Mouse (Mus musculus) limb, embryonic 14.5 days (tissue): Measurements from ENCODE around the gene Med7. TPM values are rescaled to one million over a fixed set of nuclear protein-coding genes. Genes with fewer than 3 reads are reported as not detected.

Experiments used
- ATAC-seq: fragments of 200-750 bp; cut with Nextera tagmentation; 2 replicates; pipeline ENCODE4 v1.8.0; 2017; ENCODE audit warnings: low read depth, moderate number of reproducible peaks, moderate TSS enrichment; ENCODE audit not compliant: low FRiP score
- DNase-seq: peaks from one replicate; pipeline ENCODE4 v3.0.0-alpha.2; 2015; ENCODE audit warnings: low spot score
- H3K27ac ChIP-seq: fragments of 300-500 bp; sonication (generic); replicated peaks from 2 replicates; pipeline ENCODE4 v1.5.1; 2014; ENCODE audit warnings: low read depth, mild to moderate bottlenecking, low read length, moderate library complexity, mixed read lengths
- H3K27me3 ChIP-seq: fragments of 300-500 bp; sonication (generic); 2 replicates; pipeline ENCODE4 v1.6.1; 2014; ENCODE audit warnings: low read length, mixed read lengths; ENCODE audit not compliant: control insufficient read depth, insufficient read depth
- H3K36me3 ChIP-seq: fragments of 300-500 bp; sonication (generic); 2 replicates; pipeline ENCODE4 v1.6.1; 2014; ENCODE audit warnings: mild to moderate bottlenecking, low read length, moderate library complexity, mixed read lengths; ENCODE audit not compliant: control insufficient read depth, insufficient read depth
- H3K4me1 ChIP-seq: fragments of 300-500 bp; sonication (generic); 2 replicates; pipeline ENCODE4 v1.6.1; 2014; ENCODE audit warnings: antibody characterized with exemption, low read length, mixed read lengths; ENCODE audit not compliant: control insufficient read depth, insufficient read depth
- H3K4me2 ChIP-seq: fragments of 300-500 bp; sonication (generic); replicated peaks from 2 replicates; pipeline ENCODE4 v1.6.1; 2014; ENCODE audit warnings: low read depth, mild to moderate bottlenecking, low read length, moderate library complexity; ENCODE audit not compliant: severe bottlenecking
- H3K4me3 ChIP-seq: fragments of 300-500 bp; sonication (generic); replicated peaks from 2 replicates; pipeline ENCODE4 v1.5.1; 2014; ENCODE audit warnings: low read length
- H3K9ac ChIP-seq: fragments of 300-500 bp; sonication (generic); 2 replicates; pipeline ENCODE4 v1.6.1; 2014; ENCODE audit warnings: mild to moderate bottlenecking, low read depth, low read length, moderate library complexity; ENCODE audit not compliant: severe bottlenecking
- H3K9me3 ChIP-seq: fragments of 300-500 bp; sonication (generic); 2 replicates; pipeline ENCODE4 v1.6.1; 2016; ENCODE audit warnings: low read length; ENCODE audit not compliant: control insufficient read depth
- POLR2A ChIP-seq: fragments of 200-500 bp; IDR thresholded peaks from 2 replicates; pipeline ENCODE4 v1.8.0; 2012; ENCODE audit warnings: inconsistent platforms, mild to moderate bottlenecking, moderate library complexity, borderline replicate concordance; ENCODE audit not compliant: insufficient read depth, insufficient read length; ENCODE audit errors: extremely low read depth
- WGBS: fragments of 180-500 bp; shearing (Covaris S2); extraction: QIAGEN DNeasy Blood & Tissue Kit; methylation state at CpG from one replicate; pipeline ENCODE4 v1.1.7; 2014; 5-methylcytosine and 5-hydroxymethylcytosine counted together
- polyA plus RNA-seq, 2 experiments: library from polyadenylated mRNA; depleted of rRNA in 1 of 2; stranded (reverse) in 1 of 2; unstranded in 1 of 2; fragments of >200 nt; fragmentation: Nextera tagmentation in 1 of 2; extraction: Ambion mirVana in 1 of 2; gene quantifications; 2 replicates each; pipeline versions ENCODE4 v1.2.1 to v1.2.3; 2012 to 2014

Gene Med7
- polyA plus RNA-seq (2012; rRNA removed), result 35.7 and 46.1 TPM in 2 replicates
- 74.2 and 75.8 TPM in 2 replicates for polyA plus RNA-seq (2014; fragmentation: Nextera tagmentation; extraction: Ambion mirVana)

GRCm38 (mm10) chr11:46436760-46437458 is at the start of gene Med7:
Med7 (plus strand) TSS chr11:46436925.
- TF ChIP-seq POLR2A, result 0 out of 2 replicates have a peak, but pooled peaks have one; percentile 60
- Histone ChIP-seq H3K4me1 (peaks cover 9% of the 10 kb centered on the region), H3K9me3 (no peaks in the 10 kb centered on the region), H3K4me2 (peak within 1 kb of the TSS; percentile 72), H3K27ac (peak within 1 kb of the TSS; percentile 91), H3K27me3 (no peaks in the 10 kb centered on the region), H3K9ac (peak within 1 kb of the TSS; percentile 77), H3K36me3 (peaks cover 24% of the 10 kb centered on the region), H3K4me3 (peak within 1 kb of the TSS; percentile 96)
- peak; percentile 97 for ATAC-seq
- DNase-seq, result peak; percentile 99
- WGBS, result under 1% methylated on average over 56 of the region's 59 CpGs

DNA sequence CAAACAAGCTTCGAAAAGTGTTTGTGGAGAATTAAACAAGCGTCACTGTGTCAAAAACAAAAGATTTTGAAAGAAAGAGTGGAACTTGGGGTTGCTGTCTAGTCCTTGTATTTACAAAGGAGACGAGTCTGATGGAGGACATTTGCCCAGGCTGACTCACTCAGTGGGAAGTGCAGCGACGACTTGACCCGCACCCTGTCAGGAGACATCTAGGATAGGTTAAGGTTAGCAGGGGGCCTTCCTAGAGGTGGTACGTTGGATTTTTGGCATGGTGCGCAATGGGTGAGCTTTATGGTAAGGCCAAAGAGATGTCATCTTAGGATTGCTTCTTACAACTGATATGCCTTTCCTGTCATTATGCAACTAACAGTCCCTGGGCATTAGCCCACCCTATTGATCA is 49.7 kb upstream of the Med7 start:
- Histone ChIP-seq H3K27me3 (no peaks in the 10 kb centered on the region), H3K9ac (no peak overlapping the region), H3K36me3 (no peaks in the 10 kb centered on the region), H3K4me3 (no peak overlapping the region), H3K4me2 (no peak overlapping the region), H3K4me1 (no peaks in the 10 kb centered on the region), H3K9me3 (no peaks in the 10 kb centered on the region), H3K27ac (no peak overlapping the region)
- no peak for DNase-seq
- no peak for ATAC-seq
- TF ChIP-seq POLR2A, result no peak
- WGBS, result 91% methylated on average over 8 of the region's 8 CpGs

DNA sequence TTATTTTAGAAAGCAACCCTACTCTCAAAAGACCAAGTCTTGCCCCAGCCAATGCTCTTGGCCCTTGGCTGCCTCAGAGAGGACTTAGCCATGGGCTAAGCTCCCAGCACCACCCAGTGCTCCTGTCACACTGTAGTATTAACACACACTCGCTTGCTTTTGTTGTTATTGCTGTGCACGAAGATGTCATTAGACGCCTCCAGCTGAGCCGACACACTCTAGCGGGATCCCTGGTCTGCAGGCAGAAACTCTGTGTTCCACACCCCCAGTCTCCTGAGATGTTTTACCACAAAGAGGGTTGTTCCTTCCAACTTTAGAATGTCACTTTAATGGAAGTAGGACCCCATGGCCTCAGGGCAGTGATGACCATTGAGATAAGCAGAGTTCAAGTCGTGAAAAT is 48.3 kb upstream of the Med7 start:
- TF ChIP-seq POLR2A, result no peak
- no peak overlapping the region for H3K4me3 ChIP-seq
- ATAC-seq (no peak), DNase-seq (no peak)
- H3K27ac ChIP-seq, result no peak overlapping the region
- no peaks in the 10 kb centered on the region for H3K27me3 ChIP-seq
- no peak overlapping the region for H3K4me2 ChIP-seq
- H3K36me3 ChIP-seq, result no peaks in the 10 kb centered on the region
- H3K9ac ChIP-seq, result no peak overlapping the region
- H3K9me3 ChIP-seq, result no peaks in the 10 kb centered on the region
- WGBS, result 52% methylated on average over 6 of the region's 6 CpGs
- no peaks in the 10 kb centered on the region for H3K4me1 ChIP-seq

- WGBS, result 80% methylated on average over 13 of the region's 13 CpGs
- ATAC-seq, result no peak
These were observed 47.2 kb upstream of the Med7 start, which contains the start of gene Itk for GRCm38 (mm10) chr11:46389336-46390117. Itk (minus strand) TSS chr11:46389515.

GRCm38 (mm10) chr11:46390621-46391020 is 46.1 kb upstream of the Med7 start:
- 47% methylated on average over 3 of the region's 3 CpGs for WGBS
- H3K27ac ChIP-seq, result no peak overlapping the region

More at GRCm38 (mm10) chr11:46389336-46390117, 47.2 kb upstream of the Med7 start, which contains the start of gene Itk:
- DNase-seq, result no peak
- H3K4me2 ChIP-seq, result no peak within 1 kb of the TSS
- H3K4me1 ChIP-seq, result no peaks in the 10 kb centered on the region
- H3K9me3 ChIP-seq, result no peaks in the 10 kb centered on the region
- H3K27me3 ChIP-seq, result no peaks in the 10 kb centered on the region
- no peak within 1 kb of the TSS for H3K4me3 ChIP-seq
- H3K36me3 ChIP-seq, result no peaks in the 10 kb centered on the region
- H3K9ac ChIP-seq, result no peak within 1 kb of the TSS
- no peak within 1 kb of the TSS for H3K27ac ChIP-seq
- no peak for TF ChIP-seq POLR2A

More at GRCm38 (mm10) chr11:46390621-46391020, 46.1 kb upstream of the Med7 start:
- Histone ChIP-seq H3K4me1 (no peaks in the 10 kb centered on the region), H3K9me3 (no peaks in the 10 kb centered on the region), H3K9ac (no peak overlapping the region), H3K4me3 (no peak overlapping the region), H3K36me3 (no peaks in the 10 kb centered on the region), H3K27me3 (no peaks in the 10 kb centered on the region), H3K4me2 (no peak overlapping the region)
- DNase-seq, result no peak
- TF ChIP-seq POLR2A, result no peak
- no peak for ATAC-seq
